Mouse (Mus musculus) small intestine, adult 2 months (tissue): ENCODE measurements around the gene Fbln1.

Source experiments
- CTCF ChIP-seq: fragments of 200-500 bp; IDR thresholded peaks from 2 replicates; pipeline ENCODE4 v1.5.1; 2012; ENCODE audit warnings: low read depth, mild to moderate bottlenecking, control low read depth, inconsistent platforms, low read length, moderate library complexity, mixed read lengths; ENCODE audit not compliant: insufficient replicate concordance, insufficient read length; ENCODE audit errors: extremely low read depth
- POLR2A ChIP-seq: fragments of 200-500 bp; IDR thresholded peaks from 2 replicates; pipeline ENCODE4 v1.6.1; 2012; ENCODE audit warnings: low read depth, mild to moderate bottlenecking, control low read depth, inconsistent platforms, low read length, moderate library complexity

DNA sequence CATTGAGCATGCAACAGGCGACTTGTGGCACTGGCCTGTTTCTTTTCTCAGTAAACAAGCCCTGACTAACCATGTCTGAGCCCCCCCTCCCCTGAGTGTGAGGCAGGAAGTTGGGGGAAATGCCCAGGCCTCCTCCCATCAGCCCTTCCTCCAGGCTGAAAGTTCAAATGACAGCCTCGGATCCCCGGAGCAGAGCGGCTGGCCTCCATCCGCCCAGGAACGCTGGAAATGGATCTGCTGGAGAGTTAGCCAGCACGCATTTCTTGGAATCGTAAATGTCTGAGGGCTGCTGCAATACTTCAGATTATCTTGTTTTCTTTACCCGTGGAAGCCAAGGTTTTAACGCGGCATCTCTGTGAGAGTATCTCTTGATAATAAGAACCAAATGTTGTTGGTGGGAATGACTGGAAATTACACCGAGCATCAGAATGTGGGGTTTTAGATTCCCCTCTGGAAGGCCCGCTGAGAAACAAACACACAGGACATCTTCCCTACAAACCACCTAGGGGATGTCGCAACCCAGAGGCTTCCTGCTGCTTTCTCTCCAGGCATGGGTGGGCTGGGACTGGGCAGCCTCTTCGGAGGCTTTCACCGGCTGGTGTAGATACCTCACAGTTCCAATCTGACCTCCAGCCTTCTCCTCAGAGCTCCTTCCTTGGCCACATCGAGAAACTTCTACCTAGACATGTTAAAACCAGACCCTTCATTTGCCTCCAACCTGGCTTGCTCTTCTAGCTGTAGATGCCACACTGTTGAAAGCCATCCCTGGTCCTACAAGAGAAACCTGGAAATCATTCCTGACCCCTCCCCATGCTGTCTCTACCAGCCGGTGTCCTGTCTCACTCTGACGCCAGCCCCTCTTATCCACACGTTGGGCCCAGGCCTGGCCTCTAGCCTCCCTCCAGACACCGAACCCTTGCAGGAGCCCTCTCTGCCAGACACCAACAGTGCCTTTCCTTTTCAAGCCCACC is 42.8 kb upstream of the Fbln1 start:
- TF ChIP-seq POLR2A (no peak), CTCF (no peak)
